Mouse (Mus musculus): ENCODE measurements around the gene Nckap5l. TPM values are rescaled to one million over a fixed set of nuclear protein-coding genes. Genes with fewer than 3 reads are reported as not detected.
A peak's percentile ranks its signal among the peaks of the same experiment; 100 is the strongest.

Gene Nckap5l
- polyA plus RNA-seq, 1 experiment from 2014 or later = 14.4 TPM

- H3K4me2 ChIP-seq = peak overlapping the region; percentile 27
- ATAC-seq (ENCODE audit: insufficient read depth) = no peak; the same call in 1 of the 2 replicates
Observed at GRCm38 (mm10) chr15:99440816-99441457, 16.6 kb downstream of the Nckap5l start.

GRCm38 (mm10) chr15:99440112-99440815 lies 17.3 kb downstream of the Nckap5l start:
- TF ChIP-seq CTCF (IDR thresholded peaks at IDR 0.05; ENCODE audit: low read depth) = no peak
- peak overlapping the region; percentile 27 for H3K4me2 ChIP-seq
- WGBS = 35% methylated on average over 2 of the region's 2 CpGs
- DNase-seq (peak; percentile 86), ATAC-seq (ENCODE audit: insufficient read depth) (peak; percentile 95)
- H3K9ac ChIP-seq = no peak overlapping the region
- H3K4me1 ChIP-seq (ENCODE audit: insufficient read depth) = peaks cover 28% of the 10 kb centered on the region
- no peaks in the 10 kb centered on the region for H3K9me3 ChIP-seq (ENCODE audit: low read depth, low read length)
- peaks cover 17% of the 10 kb centered on the region for H3K36me3 ChIP-seq (ENCODE audit: insufficient read depth)
- peak overlapping the region; percentile 88 for H3K27ac ChIP-seq (ENCODE audit: low read depth)
- H3K4me3 ChIP-seq (ENCODE audit: low read depth, low read length) = no peak overlapping the region
- H3K27me3 ChIP-seq (ENCODE audit: insufficient read depth, low read length) = no peaks in the 10 kb centered on the region

More at GRCm38 (mm10) chr15:99440816-99441457, 16.6 kb downstream of the Nckap5l start:
- Histone ChIP-seq H3K36me3 (ENCODE audit: insufficient read depth) (peaks cover 17% of the 10 kb centered on the region), H3K9ac (no peak overlapping the region), H3K4me1 (ENCODE audit: insufficient read depth) (peaks cover 28% of the 10 kb centered on the region), H3K27ac (ENCODE audit: low read depth) (peak overlapping the region; percentile 88), H3K27me3 (ENCODE audit: insufficient read depth, low read length) (no peaks in the 10 kb centered on the region), H3K9me3 (ENCODE audit: low read depth, low read length) (no peaks in the 10 kb centered on the region), H3K4me3 (ENCODE audit: low read depth, low read length) (no peak overlapping the region)
- DNase-seq = no peak
- TF ChIP-seq CTCF (IDR thresholded peaks at IDR 0.05; ENCODE audit: low read depth) = no peak
- 41% methylated on average over 8 of the region's 8 CpGs for WGBS

GRCm38 (mm10) chr15:99438966-99439698 lies 18.4 kb downstream of the Nckap5l start:
- H3K4me3 ChIP-seq (ENCODE audit: low read depth, low read length) = no peak overlapping the region
- peak overlapping the region; percentile 19; the same call in 1 of the 2 replicates for H3K27ac ChIP-seq (ENCODE audit: low read depth)
- no peaks in the 10 kb centered on the region for H3K9me3 ChIP-seq (ENCODE audit: low read depth, low read length)
- ATAC-seq (ENCODE audit: insufficient read depth) (no peak), DNase-seq (no peak)
- H3K27me3 ChIP-seq (ENCODE audit: insufficient read depth, low read length) = no peaks in the 10 kb centered on the region
- H3K36me3 ChIP-seq (ENCODE audit: insufficient read depth) = peaks cover 14% of the 10 kb centered on the region
- H3K9ac ChIP-seq = no peak overlapping the region
- H3K4me1 ChIP-seq (ENCODE audit: insufficient read depth) = peaks cover 28% of the 10 kb centered on the region
- no peak overlapping the region for H3K4me2 ChIP-seq
- no peak for TF ChIP-seq CTCF (IDR thresholded peaks at IDR 0.05; ENCODE audit: low read depth)
- WGBS = 65% methylated on average over 8 of the region's 8 CpGs

- no peak overlapping the region for H3K4me2 ChIP-seq
- DNase-seq (no peak), ATAC-seq (ENCODE audit: insufficient read depth) (no peak)
- no peak overlapping the region for H3K27ac ChIP-seq (ENCODE audit: low read depth)
- no peak overlapping the region for H3K4me3 ChIP-seq (ENCODE audit: low read depth, low read length)
- 64% methylated on average over 12 of the region's 12 CpGs for WGBS
- TF ChIP-seq CTCF (IDR thresholded peaks at IDR 0.05; ENCODE audit: low read depth) = no peak
- no peaks in the 10 kb centered on the region for H3K9me3 ChIP-seq (ENCODE audit: low read depth, low read length)
- H3K4me1 ChIP-seq (ENCODE audit: insufficient read depth) = peaks cover under 1% of the 10 kb centered on the region; the same call in 1 of the 2 replicates
- H3K27me3 ChIP-seq (ENCODE audit: insufficient read depth, low read length) = no peaks in the 10 kb centered on the region
- peaks cover 50% of the 10 kb centered on the region for H3K36me3 ChIP-seq (ENCODE audit: insufficient read depth)
- no peak overlapping the region for H3K9ac ChIP-seq
Observed at GRCm38 (mm10) chr15:99433913-99434312, 23.6 kb downstream of the Nckap5l start.

DNA sequence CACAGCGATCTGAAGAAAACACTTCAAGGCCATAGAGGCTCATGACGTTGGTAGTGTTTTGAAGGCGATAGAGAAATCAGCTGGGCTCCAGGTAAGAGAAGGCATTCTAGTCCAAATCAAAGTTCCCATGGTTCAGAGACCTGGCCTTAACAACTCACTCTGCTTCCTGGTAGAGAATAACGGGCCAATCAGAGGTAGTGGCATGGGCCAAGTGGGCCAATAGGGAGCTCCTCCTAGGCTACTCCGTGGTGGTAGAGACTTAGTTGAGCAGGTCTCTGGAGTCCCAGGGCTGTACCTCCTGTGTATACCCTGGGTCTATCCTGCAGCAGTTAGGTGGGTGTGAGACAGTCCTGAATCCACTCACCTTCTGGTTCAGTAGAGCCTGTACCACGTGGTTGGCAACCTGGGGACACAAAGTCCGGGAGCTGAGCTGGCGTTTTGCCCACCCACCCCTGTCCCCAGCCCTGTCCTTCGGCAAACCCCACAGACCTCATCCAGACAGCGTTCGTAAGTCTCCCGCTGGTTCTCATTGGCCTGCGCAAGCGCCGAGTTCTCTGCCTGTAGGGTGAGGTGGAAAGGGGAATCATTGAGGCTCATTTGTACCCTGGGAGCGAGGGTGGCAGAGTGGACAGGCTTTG lies 24.3 kb downstream of the Nckap5l start:
- Histone ChIP-seq H3K4me2 (no peak overlapping the region), H3K27me3 (ENCODE audit: insufficient read depth, low read length) (no peaks in the 10 kb centered on the region), H3K4me3 (ENCODE audit: low read depth, low read length) (no peak overlapping the region), H3K27ac (ENCODE audit: low read depth) (no peak overlapping the region), H3K9me3 (ENCODE audit: low read depth, low read length) (no peaks in the 10 kb centered on the region), H3K9ac (no peak overlapping the region), H3K4me1 (ENCODE audit: insufficient read depth) (no peaks in the 10 kb centered on the region), H3K36me3 (ENCODE audit: insufficient read depth) (peaks cover 56% of the 10 kb centered on the region)
- ATAC-seq (ENCODE audit: insufficient read depth) (no peak), DNase-seq (no peak)
- no peak for TF ChIP-seq CTCF (IDR thresholded peaks at IDR 0.05; ENCODE audit: low read depth)
- WGBS = 82% methylated on average over 16 of the region's 16 CpGs

GRCm38 (mm10) chr15:99431967-99432366 lies 25.6 kb downstream of the Nckap5l start:
- ATAC-seq (ENCODE audit: insufficient read depth) (no peak), DNase-seq (no peak)
- Histone ChIP-seq H3K4me2 (no peak overlapping the region), H3K27ac (ENCODE audit: low read depth) (no peak overlapping the region), H3K9ac (no peak overlapping the region), H3K4me1 (ENCODE audit: insufficient read depth) (no peaks in the 10 kb centered on the region), H3K9me3 (ENCODE audit: low read depth, low read length) (no peaks in the 10 kb centered on the region), H3K27me3 (ENCODE audit: insufficient read depth, low read length) (no peaks in the 10 kb centered on the region), H3K4me3 (ENCODE audit: low read depth, low read length) (no peak overlapping the region), H3K36me3 (ENCODE audit: insufficient read depth) (peaks cover 64% of the 10 kb centered on the region)
- no peak for TF ChIP-seq CTCF (IDR thresholded peaks at IDR 0.05; ENCODE audit: low read depth)
- 60% methylated on average over 8 of the region's 8 CpGs for WGBS
